8 mouse cellular contexts compared by ENCODE assay signal in genomic region chrX:101273410-101273809, GRCm38 (mm10). TPM values are rescaled to one million over a fixed set of nuclear protein-coding genes. Genes with fewer than 3 reads are reported as not detected.
DNase-seq lines count a peak whose midpoint lies in the region; ATAC-seq and TF ChIP-seq lines count a peak whose summit lies in the region.

No protein-coding gene starts in this region.

- H3K36me3 ChIP-seq in kidney, embryonic 16.5 days (ENCODE audit: insufficient read depth, low read length) = peaks cover 9% of the 10 kb centered on the region; the same call in 1 of the 2 replicates
- H3K36me3 ChIP-seq in intestine, embryonic 14.5 days (ENCODE audit: control insufficient read depth, insufficient read depth, low read length) = peaks cover 15% of the 10 kb centered on the region
- H3K36me3 ChIP-seq in neural tube, embryonic 15.5 days = 0 out of 2 replicates have a peak, but pooled peaks cover 3% of the 10 kb centered on the region

- no peak for TF ChIP-seq CTCF in brain, embryonic 14.5 days (IDR thresholded peaks at IDR 0.05; ENCODE audit: borderline replicate concordance, extremely low read depth, insufficient read depth, insufficient read length)

- TF ChIP-seq POLR2A in brain, embryonic 14.5 days (IDR thresholded peaks at IDR 0.05; ENCODE audit: borderline replicate concordance, extremely low read depth, insufficient read depth, insufficient read length, poor library complexity, severe bottlenecking) = no peak

- peak overlapping the region; percentile 80; the same call in 1 of the 2 replicates for H3K27ac ChIP-seq in kidney, embryonic 16.5 days (ENCODE audit: low read length)
- no peak overlapping the region for H3K27ac ChIP-seq in intestine, embryonic 14.5 days (ENCODE audit: low read depth)
- H3K27ac ChIP-seq in neural tube, embryonic 15.5 days (replicated peaks) = peak overlapping the region; percentile 70; the same call in 1 of the 2 replicates

- H3K4me3 ChIP-seq in kidney, embryonic 16.5 days (ENCODE audit: low read length) = peak overlapping the region; percentile 65
- H3K4me3 ChIP-seq in intestine, embryonic 14.5 days (ENCODE audit: low read depth, low read length) = peak overlapping the region; percentile 48
- peak overlapping the region; percentile 50 for H3K4me3 ChIP-seq in neural tube, embryonic 15.5 days (replicated peaks)

- no peaks in the 10 kb centered on the region for H3K9me3 ChIP-seq in kidney, embryonic 16.5 days (ENCODE audit: low read length)
- H3K9me3 ChIP-seq in intestine, embryonic 14.5 days (ENCODE audit: control insufficient read depth, low read length) = no peaks in the 10 kb centered on the region
- H3K9me3 ChIP-seq in neural tube, embryonic 15.5 days (replicated peaks) = no peaks in the 10 kb centered on the region

- 32% methylated on average over 6 of the region's 6 CpGs for WGBS in kidney, embryonic 16.5 days
- WGBS in intestine, embryonic 14.5 days = 22% methylated on average over 6 of the region's 6 CpGs
- WGBS in neural tube, embryonic 15.5 days = 26% methylated on average over 6 of the region's 6 CpGs

- ATAC-seq in kidney, embryonic 16.5 days (ENCODE audit: low FRiP score, low TSS enrichment) = no peak
- ATAC-seq in intestine, embryonic 14.5 days (replicated peaks; ENCODE audit: low FRiP score, low TSS enrichment, low read depth) = no peak
- peak; percentile 33; the same call in 1 of the 2 replicates for ATAC-seq in neural tube, embryonic 15.5 days (ENCODE audit: low FRiP score)

- peaks cover 9% of the 10 kb centered on the region; the same call in 1 of the 2 replicates for H3K4me1 ChIP-seq in kidney, embryonic 16.5 days (ENCODE audit: insufficient read depth, low read length)
- H3K4me1 ChIP-seq in intestine, embryonic 14.5 days (replicated peaks; ENCODE audit: control insufficient read depth, insufficient read depth, low read length) = no peaks in the 10 kb centered on the region
- H3K4me1 ChIP-seq in neural tube, embryonic 15.5 days = peaks cover 9% of the 10 kb centered on the region; the same call in 1 of the 2 replicates

- no peak for DNase-seq in kidney, postnatal 10 days
- peak; percentile 6 for DNase-seq in brain, embryonic 14.5 days (ENCODE audit: low read depth)
- DNase-seq in intestine, embryonic 14.5 days (ENCODE audit: low spot score) = no peak
- DNase-seq in cerebellum, adult 8-10 months = no peak
- DNase-seq in urinary bladder, postnatal 25 days (ENCODE audit: low spot score) = no peak
- no peak for DNase-seq in cerebellum, postnatal 36 days

- H3K9ac ChIP-seq in kidney, embryonic 16.5 days (replicated peaks; ENCODE audit: low read length) = peak overlapping the region; percentile 46
- H3K9ac ChIP-seq in intestine, embryonic 14.5 days (ENCODE audit: low read length) = 0 out of 2 replicates have a peak overlapping the region, but pooled peaks have one; percentile 56
- H3K9ac ChIP-seq in neural tube, embryonic 15.5 days (replicated peaks) = no peak overlapping the region; the same call in 1 of the 2 replicates

- H3K27me3 ChIP-seq in kidney, embryonic 16.5 days (ENCODE audit: insufficient read depth, low read length) = peaks cover 13% of the 10 kb centered on the region; the same call in 1 of the 2 replicates
- 0 out of 2 replicates have a peak, but pooled peaks cover 3% of the 10 kb centered on the region for H3K27me3 ChIP-seq in intestine, embryonic 14.5 days (replicated peaks; ENCODE audit: control insufficient read depth, insufficient read depth, low read length)
- no peaks in the 10 kb centered on the region; the same call in 1 of the 2 replicates for H3K27me3 ChIP-seq in neural tube, embryonic 15.5 days (replicated peaks)

- H3K4me2 ChIP-seq in kidney, embryonic 16.5 days (replicated peaks; ENCODE audit: low read depth, low read length) = peak overlapping the region; percentile 56
- H3K4me2 ChIP-seq in intestine, embryonic 14.5 days (ENCODE audit: low read length) = peak overlapping the region; percentile 44
- H3K4me2 ChIP-seq in neural tube, embryonic 15.5 days = peak overlapping the region; percentile 56

RNA-seq across cellular contexts. Expression of gene Med12, which starts 0.4 kb away (rescaled TPM):
- 40.8 and 42.3 TPM in 2 replicates for polyA plus RNA-seq in kidney, embryonic 16.5 days (2015; fragmentation: Nextera tagmentation; extraction: Ambion mirVana)
- 63.6 and 77.3 TPM in 2 replicates for polyA plus RNA-seq in brain, embryonic 14.5 days (2012; rRNA removed)
- polyA plus RNA-seq in intestine, embryonic 14.5 days (2014; fragmentation: Nextera tagmentation; extraction: Ambion mirVana) = 38.5 and 48.2 TPM in 2 replicates
- 21.9 and 23.7 TPM in 2 replicates for polyA plus RNA-seq in neural tube, embryonic 15.5 days (2015; fragmentation: Nextera tagmentation; extraction: Ambion mirVana)

RNA-seq across cellular contexts. Expression of gene Gm20489, which starts 4.6 kb away (rescaled TPM):
- polyA plus RNA-seq in kidney, embryonic 16.5 days (2015; fragmentation: Nextera tagmentation; extraction: Ambion mirVana) = not detected in 2 replicates
- not detected in 2 replicates for polyA plus RNA-seq in brain, embryonic 14.5 days (2012; rRNA removed)
- polyA plus RNA-seq in intestine, embryonic 14.5 days (2014; fragmentation: Nextera tagmentation; extraction: Ambion mirVana) = not detected in 2 replicates
- polyA plus RNA-seq in neural tube, embryonic 15.5 days (2015; fragmentation: Nextera tagmentation; extraction: Ambion mirVana) = not detected in 2 replicates

RNA-seq across cellular contexts. Expression of gene Il2rg, which starts 5.4 kb away (rescaled TPM):
- polyA plus RNA-seq in kidney, embryonic 16.5 days (2015; fragmentation: Nextera tagmentation; extraction: Ambion mirVana) = 26.0 and 26.5 TPM in 2 replicates
- 4.1 and 5.9 TPM in 2 replicates for polyA plus RNA-seq in brain, embryonic 14.5 days (2012; rRNA removed)
- polyA plus RNA-seq in intestine, embryonic 14.5 days (2014; fragmentation: Nextera tagmentation; extraction: Ambion mirVana) = 9.6 and 11.5 TPM in 2 replicates
- polyA plus RNA-seq in neural tube, embryonic 15.5 days (2015; fragmentation: Nextera tagmentation; extraction: Ambion mirVana) = 6.1 and 27.4 TPM in 2 replicates

RNA-seq across cellular contexts. Expression of gene Gm614, which starts 9.6 kb away (rescaled TPM):
- not detected in 2 replicates for polyA plus RNA-seq in kidney, embryonic 16.5 days (2015; fragmentation: Nextera tagmentation; extraction: Ambion mirVana)
- polyA plus RNA-seq in brain, embryonic 14.5 days (2012; rRNA removed) = not detected in 2 replicates
- not detected in 2 replicates for polyA plus RNA-seq in intestine, embryonic 14.5 days (2014; fragmentation: Nextera tagmentation; extraction: Ambion mirVana)
- polyA plus RNA-seq in neural tube, embryonic 15.5 days (2015; fragmentation: Nextera tagmentation; extraction: Ambion mirVana) = not detected in 2 replicates

RNA-seq across cellular contexts. Expression of gene Foxo4, which starts 19.1 kb away (rescaled TPM):
- polyA plus RNA-seq in kidney, embryonic 16.5 days (2015; fragmentation: Nextera tagmentation; extraction: Ambion mirVana) = 3.3 and 3.9 TPM in 2 replicates
- 12.7 and 14.7 TPM in 2 replicates for polyA plus RNA-seq in brain, embryonic 14.5 days (2012; rRNA removed)
- polyA plus RNA-seq in intestine, embryonic 14.5 days (2014; fragmentation: Nextera tagmentation; extraction: Ambion mirVana) = 2.3 and 2.5 TPM in 2 replicates
- polyA plus RNA-seq in neural tube, embryonic 15.5 days (2015; fragmentation: Nextera tagmentation; extraction: Ambion mirVana) = 0.88 and 1.0 TPM in 2 replicates
